12 mouse cellular contexts compared by ENCODE assay signal in the genomic region with DNA sequence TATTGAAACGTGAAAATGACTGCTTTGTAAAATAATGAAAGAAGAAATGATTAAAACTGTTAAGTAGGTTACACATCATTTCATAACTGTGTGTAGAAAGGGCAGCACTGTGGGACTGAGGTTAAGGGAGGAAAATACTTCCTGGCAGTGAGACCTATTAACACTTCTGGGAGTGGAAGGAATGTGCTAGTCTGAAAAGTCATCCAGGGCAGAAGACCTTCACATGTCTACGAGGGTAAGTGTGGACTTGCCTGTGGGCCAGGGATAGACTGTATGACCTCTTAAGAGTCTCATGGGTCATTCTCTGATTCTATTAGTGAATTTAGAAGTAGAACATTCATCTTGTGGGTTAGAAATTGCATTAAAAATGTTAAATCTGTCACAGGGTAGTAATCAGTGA.
"Had no signal": no experiment of that assay in that cellular context is flagged by ENCODE, and none has a peak within 500 bp of the region (broad histone marks: within the 10 kb centered on the region; RNA-seq: fewer than 3 reads in every experiment).

No protein-coding gene starts in this region.

- DNase-seq: gastrocnemius, adult 2 months; gastrocnemius, postnatal 10 days; gastrocnemius, postnatal 25 days; heart, adult 18-20 months; heart, postnatal 10 days; heart, postnatal 4 days; kidney, adult 18-20 months; kidney, adult 8-10 months; kidney, postnatal 10 days; kidney, postnatal 25 days; kidney, postnatal 4 days; left cerebral cortex, postnatal 4 days had no signal
